Mouse (Mus musculus): Measurements from ENCODE around the gene Epb41l3. TPM values are rescaled to one million over a fixed set of nuclear protein-coding genes. Genes with fewer than 3 reads are reported as not detected.

Epb41l3 gene
- polyA plus RNA-seq, 1 experiment, result 41.4 TPM

GRCm38 (mm10) chr17:69205282-69205999 lies 130.0 kb downstream of the Epb41l3 start:
- H3ac ChIP-seq (ENCODE audit: control insufficient read depth, insufficient read length, low read depth), result no peak overlapping the region
- no peak for TF ChIP-seq MAX (IDR thresholded peaks at IDR 0.05)
- no peak for TF ChIP-seq MYOG (IDR thresholded peaks at IDR 0.05; ENCODE audit: control insufficient read depth, extremely low read depth, insufficient read length)
- TF ChIP-seq USF1 (IDR thresholded peaks at IDR 0.05; ENCODE audit: low read depth), result no peak
- TF ChIP-seq MYOD1 (IDR thresholded peaks at IDR 0.05; ENCODE audit: control insufficient read depth, insufficient read length, low read depth), result no peak
- TF ChIP-seq FOSL1 (IDR thresholded peaks at IDR 0.05; ENCODE audit: insufficient read depth, low read length, poor library complexity, severe bottlenecking), result no peak
- TF ChIP-seq CTCF (IDR thresholded peaks at IDR 0.05; ENCODE audit: control insufficient read depth, insufficient read depth, insufficient read length), result no peak
- H3K79me2 ChIP-seq (ENCODE audit: control insufficient read depth, insufficient read depth), result no peaks in the 10 kb centered on the region
- H3K27me3 ChIP-seq (ENCODE audit: control insufficient read depth, insufficient read depth, insufficient read length), result no peaks in the 10 kb centered on the region
- no peak overlapping the region for H3K4me3 ChIP-seq (ENCODE audit: insufficient read depth, poor library complexity, severe bottlenecking)
- peaks cover 9% of the 10 kb centered on the region for H3K79me3 ChIP-seq (ENCODE audit: low read depth)
- peaks cover 16% of the 10 kb centered on the region for H3K36me3 ChIP-seq (ENCODE audit: control insufficient read depth, insufficient read depth)

- Histone ChIP-seq H3K79me2 (ENCODE audit: control insufficient read depth, insufficient read depth) (no peaks in the 10 kb centered on the region), H3K27me3 (ENCODE audit: control insufficient read depth, insufficient read depth, insufficient read length) (no peaks in the 10 kb centered on the region), H3K36me3 (ENCODE audit: control insufficient read depth, insufficient read depth) (peaks cover 19% of the 10 kb centered on the region), H3ac (ENCODE audit: control insufficient read depth, insufficient read length, low read depth) (no peak overlapping the region), H3K4me3 (ENCODE audit: insufficient read depth, poor library complexity, severe bottlenecking) (no peak overlapping the region), H3K79me3 (ENCODE audit: low read depth) (peaks cover 6% of the 10 kb centered on the region)
- TF ChIP-seq CEBPB (IDR thresholded peaks at IDR 0.05; ENCODE audit: low read depth) (no peak), MYOG (IDR thresholded peaks at IDR 0.05; ENCODE audit: control insufficient read depth, extremely low read depth, insufficient read length) (no peak), CTCF (IDR thresholded peaks at IDR 0.05; ENCODE audit: control insufficient read depth, insufficient read depth, insufficient read length) (no peak), MAX (IDR thresholded peaks at IDR 0.05) (no peak), MYOD1 (IDR thresholded peaks at IDR 0.05; ENCODE audit: control insufficient read depth, insufficient read length, low read depth) (no peak), FOSL1 (IDR thresholded peaks at IDR 0.05; ENCODE audit: insufficient read depth, low read length, poor library complexity, severe bottlenecking) (no peak), USF1 (IDR thresholded peaks at IDR 0.05; ENCODE audit: low read depth) (no peak)
Observed at GRCm38 (mm10) chr17:69207562-69208312, 132.3 kb downstream of the Epb41l3 start.

- peaks cover 6% of the 10 kb centered on the region for H3K79me3 ChIP-seq (ENCODE audit: low read depth)
- H3K79me2 ChIP-seq (ENCODE audit: control insufficient read depth, insufficient read depth), result no peaks in the 10 kb centered on the region
- H3K4me3 ChIP-seq (ENCODE audit: insufficient read depth, poor library complexity, severe bottlenecking), result no peak overlapping the region
- no peak overlapping the region for H3ac ChIP-seq (ENCODE audit: control insufficient read depth, insufficient read length, low read depth)
- peaks cover 22% of the 10 kb centered on the region for H3K36me3 ChIP-seq (ENCODE audit: control insufficient read depth, insufficient read depth)
- TF ChIP-seq USF1 (IDR thresholded peaks at IDR 0.05; ENCODE audit: low read depth) (no peak), CTCF (IDR thresholded peaks at IDR 0.05; ENCODE audit: control insufficient read depth, insufficient read depth, insufficient read length) (no peak), MYOG (IDR thresholded peaks at IDR 0.05; ENCODE audit: control insufficient read depth, extremely low read depth, insufficient read length) (no peak), CEBPB (IDR thresholded peaks at IDR 0.05; ENCODE audit: low read depth) (no peak), MAX (IDR thresholded peaks at IDR 0.05) (no peak), MYOD1 (IDR thresholded peaks at IDR 0.05; ENCODE audit: control insufficient read depth, insufficient read length, low read depth) (no peak), FOSL1 (IDR thresholded peaks at IDR 0.05; ENCODE audit: insufficient read depth, low read length, poor library complexity, severe bottlenecking) (no peak)
- H3K27me3 ChIP-seq (ENCODE audit: control insufficient read depth, insufficient read depth, insufficient read length), result no peaks in the 10 kb centered on the region
Observed at GRCm38 (mm10) chr17:69211065-69211464, 135.6 kb downstream of the Epb41l3 start.

GRCm38 (mm10) chr17:69216120-69216519 lies 140.6 kb downstream of the Epb41l3 start:
- Histone ChIP-seq H3ac (ENCODE audit: control insufficient read depth, insufficient read length, low read depth) (no peak overlapping the region), H3K27me3 (ENCODE audit: control insufficient read depth, insufficient read depth, insufficient read length) (no peaks in the 10 kb centered on the region), H3K4me3 (ENCODE audit: insufficient read depth, poor library complexity, severe bottlenecking) (no peak overlapping the region), H3K79me3 (ENCODE audit: low read depth) (peaks cover 2% of the 10 kb centered on the region), H3K36me3 (ENCODE audit: control insufficient read depth, insufficient read depth) (peaks cover 8% of the 10 kb centered on the region), H3K79me2 (ENCODE audit: control insufficient read depth, insufficient read depth) (no peaks in the 10 kb centered on the region)
- no peak for TF ChIP-seq CTCF (IDR thresholded peaks at IDR 0.05; ENCODE audit: control insufficient read depth, insufficient read depth, insufficient read length)
- TF ChIP-seq FOSL1 (IDR thresholded peaks at IDR 0.05; ENCODE audit: insufficient read depth, low read length, poor library complexity, severe bottlenecking), result no peak
- no peak for TF ChIP-seq MYOD1 (IDR thresholded peaks at IDR 0.05; ENCODE audit: control insufficient read depth, insufficient read length, low read depth)
- no peak for TF ChIP-seq CEBPB (IDR thresholded peaks at IDR 0.05; ENCODE audit: low read depth)
- no peak for TF ChIP-seq MAX (IDR thresholded peaks at IDR 0.05)
- no peak for TF ChIP-seq MYOG (IDR thresholded peaks at IDR 0.05; ENCODE audit: control insufficient read depth, extremely low read depth, insufficient read length)
- no peak for TF ChIP-seq USF1 (IDR thresholded peaks at IDR 0.05; ENCODE audit: low read depth)

- Histone ChIP-seq H3K79me2 (ENCODE audit: control insufficient read depth, insufficient read depth) (no peaks in the 10 kb centered on the region), H3K27me3 (ENCODE audit: control insufficient read depth, insufficient read depth, insufficient read length) (no peaks in the 10 kb centered on the region), H3K79me3 (ENCODE audit: low read depth) (peaks cover under 1% of the 10 kb centered on the region), H3K36me3 (ENCODE audit: control insufficient read depth, insufficient read depth) (peaks cover 20% of the 10 kb centered on the region), H3K4me3 (ENCODE audit: insufficient read depth, poor library complexity, severe bottlenecking) (no peak overlapping the region), H3ac (ENCODE audit: control insufficient read depth, insufficient read length, low read depth) (no peak overlapping the region)
- TF ChIP-seq MYOG (IDR thresholded peaks at IDR 0.05; ENCODE audit: control insufficient read depth, extremely low read depth, insufficient read length) (no peak), CTCF (IDR thresholded peaks at IDR 0.05; ENCODE audit: control insufficient read depth, insufficient read depth, insufficient read length) (no peak), MAX (IDR thresholded peaks at IDR 0.05) (no peak), MYOD1 (IDR thresholded peaks at IDR 0.05; ENCODE audit: control insufficient read depth, insufficient read length, low read depth) (no peak), FOSL1 (IDR thresholded peaks at IDR 0.05; ENCODE audit: insufficient read depth, low read length, poor library complexity, severe bottlenecking) (no peak), USF1 (IDR thresholded peaks at IDR 0.05; ENCODE audit: low read depth) (no peak), CEBPB (IDR thresholded peaks at IDR 0.05; ENCODE audit: low read depth) (no peak)
Observed at GRCm38 (mm10) chr17:69220849-69221248, 145.4 kb downstream of the Epb41l3 start.

All from C2C12 (cell line).